Mouse (Mus musculus): Measurements from ENCODE around the gene Gemin8. TPM values are rescaled to one million over a fixed set of nuclear protein-coding genes. Genes with fewer than 3 reads are reported as not detected.
A peak's percentile ranks its signal among the peaks of the same experiment; 100 is the strongest.

Gene Gemin8
- not detected in 2 replicates for polyA plus RNA-seq (2012; ENCODE audit: insufficient read depth, insufficient read length, low replicate concordance, missing spikeins)

DNA sequence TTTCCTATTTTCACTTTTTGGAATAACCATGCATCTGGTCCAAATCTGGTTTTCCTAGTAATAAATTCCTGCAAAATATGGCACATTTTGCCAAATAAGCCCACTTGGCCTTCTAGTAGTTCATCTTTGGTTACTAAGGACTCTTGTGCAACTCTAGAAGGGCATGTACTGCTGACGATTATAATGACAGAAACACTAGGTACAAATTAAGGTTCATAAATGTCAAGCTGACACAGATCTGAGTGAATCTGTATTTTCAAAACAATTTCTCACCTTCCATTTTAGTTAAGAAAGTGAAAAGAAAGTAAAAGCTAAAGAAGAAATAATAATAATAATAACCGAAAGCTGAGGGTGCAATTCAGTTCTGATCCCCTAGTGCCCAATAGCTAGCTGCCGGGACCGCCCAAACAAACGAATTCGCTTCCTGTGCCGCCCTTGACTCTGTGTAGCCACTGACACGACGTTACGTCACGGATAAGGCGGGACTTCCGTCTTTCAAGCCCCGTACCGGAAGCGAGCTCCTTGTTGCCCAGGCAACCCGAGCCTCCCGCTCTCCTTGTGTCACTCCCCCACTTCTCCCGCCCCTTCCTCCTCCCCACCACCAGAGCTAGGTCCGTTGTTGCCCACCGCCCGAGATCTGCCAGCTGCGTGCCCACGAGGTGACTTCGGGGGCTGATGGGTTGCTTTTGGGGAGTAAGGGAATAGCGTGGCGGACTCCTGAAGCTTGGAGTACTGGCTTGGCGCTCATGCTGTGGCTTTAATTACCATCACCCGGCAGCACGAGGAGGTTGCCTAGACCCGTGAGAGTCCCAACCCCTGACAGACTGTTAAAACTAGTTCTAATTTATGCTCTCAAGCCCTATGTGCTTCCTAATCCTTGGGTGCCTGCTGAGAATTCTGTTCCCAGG is at the start of gene Gemin8:
Gene Gemin8, plus strand, starts transcription at position 563 of the 908 bp plus-strand sequence.
- peak within 1 kb of the TSS; percentile 97 for H3K4me3 ChIP-seq (ENCODE audit: insufficient read depth, low read depth, low read length)
- TF ChIP-seq POLR2A (IDR thresholded peaks at IDR 0.05; ENCODE audit: insufficient read depth, low read depth, low read length) (0 out of 2 replicates have a peak, but pooled peaks have one; percentile 31), CTCF (IDR thresholded peaks at IDR 0.05; ENCODE audit: insufficient read depth, low read depth, low read length) (no peak)
- peaks cover 3% of the 10 kb centered on the region; the same call in 1 of the 2 replicates for H3K4me1 ChIP-seq (ENCODE audit: control insufficient read depth, insufficient read depth, low read length)
- H3K27ac ChIP-seq (ENCODE audit: insufficient read depth, low read depth, low read length), result peak within 1 kb of the TSS; percentile 85
- WGBS, result 13% methylated on average over 31 of the region's 31 CpGs

DNA sequence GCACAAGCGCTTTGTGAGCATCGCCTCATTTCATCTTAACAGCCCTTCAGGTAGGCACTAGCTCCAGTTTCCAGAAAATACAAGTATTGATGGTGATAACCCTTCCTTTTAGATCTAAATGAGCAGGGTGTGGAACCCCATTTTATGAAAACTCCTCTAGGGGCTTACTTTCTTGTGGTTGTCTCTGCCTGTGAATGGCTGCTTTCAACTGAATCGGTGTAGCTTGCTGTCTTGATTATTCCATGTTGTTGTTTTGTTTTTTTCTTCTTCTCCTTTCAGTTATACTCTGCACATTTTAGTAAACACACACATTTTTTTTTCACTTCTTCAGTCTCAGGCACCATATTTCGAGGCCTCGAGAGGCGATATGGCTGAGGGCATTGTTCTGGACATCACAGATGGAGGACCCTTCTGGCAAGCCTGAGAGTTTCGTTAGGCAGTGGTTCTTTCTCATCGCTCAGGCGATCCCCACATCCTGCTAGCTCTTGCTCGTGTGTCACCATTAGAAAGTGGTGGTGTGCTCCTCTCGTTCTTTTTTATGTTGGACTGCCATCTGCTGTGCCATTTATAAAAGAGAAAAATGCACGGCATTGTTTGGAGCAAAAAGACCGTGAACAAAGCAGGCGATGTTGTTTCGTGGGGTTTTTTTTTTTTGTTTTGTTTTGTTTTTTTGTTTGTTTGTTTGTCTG is 23.0 kb upstream of the Gemin8 start:
- Histone ChIP-seq H3K4me3 (ENCODE audit: insufficient read depth, low read depth, low read length) (peak overlapping the region; percentile 40), H3K4me1 (ENCODE audit: control insufficient read depth, insufficient read depth, low read length) (no peaks in the 10 kb centered on the region), H3K27ac (ENCODE audit: insufficient read depth, low read depth, low read length) (no peak overlapping the region)
- WGBS, result 27% methylated on average over 15 of the region's 15 CpGs
- TF ChIP-seq POLR2A (IDR thresholded peaks at IDR 0.05; ENCODE audit: insufficient read depth, low read depth, low read length) (no peak), CTCF (IDR thresholded peaks at IDR 0.05; ENCODE audit: insufficient read depth, low read depth, low read length) (no peak)

DNA sequence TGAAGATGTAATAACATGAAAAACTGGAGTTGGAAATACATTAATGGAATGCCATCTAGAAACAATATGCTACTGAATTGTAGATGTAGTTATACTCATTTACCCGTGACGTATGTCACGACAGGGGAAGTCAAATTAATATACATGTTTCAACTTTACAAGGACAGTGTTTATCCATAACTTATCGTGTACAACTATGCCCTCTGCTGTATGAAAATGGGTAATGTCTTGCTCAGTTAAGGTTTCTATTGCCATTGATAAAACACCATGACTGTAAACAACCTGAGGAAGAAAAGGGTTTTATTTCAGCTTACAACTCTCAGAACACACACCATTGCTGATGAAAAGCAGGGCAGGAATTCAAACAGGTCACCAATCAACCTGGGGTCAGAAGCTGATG is 7.5 kb upstream of the Gemin8 start:
- TF ChIP-seq POLR2A (IDR thresholded peaks at IDR 0.05; ENCODE audit: insufficient read depth, low read depth, low read length) (no peak), CTCF (IDR thresholded peaks at IDR 0.05; ENCODE audit: insufficient read depth, low read depth, low read length) (no peak)
- WGBS, result 49% methylated on average over 4 of the region's 4 CpGs
- no peak overlapping the region for H3K27ac ChIP-seq (ENCODE audit: insufficient read depth, low read depth, low read length)
- H3K4me1 ChIP-seq (ENCODE audit: control insufficient read depth, insufficient read depth, low read length), result no peaks in the 10 kb centered on the region
- no peak overlapping the region for H3K4me3 ChIP-seq (ENCODE audit: insufficient read depth, low read depth, low read length)

DNA sequence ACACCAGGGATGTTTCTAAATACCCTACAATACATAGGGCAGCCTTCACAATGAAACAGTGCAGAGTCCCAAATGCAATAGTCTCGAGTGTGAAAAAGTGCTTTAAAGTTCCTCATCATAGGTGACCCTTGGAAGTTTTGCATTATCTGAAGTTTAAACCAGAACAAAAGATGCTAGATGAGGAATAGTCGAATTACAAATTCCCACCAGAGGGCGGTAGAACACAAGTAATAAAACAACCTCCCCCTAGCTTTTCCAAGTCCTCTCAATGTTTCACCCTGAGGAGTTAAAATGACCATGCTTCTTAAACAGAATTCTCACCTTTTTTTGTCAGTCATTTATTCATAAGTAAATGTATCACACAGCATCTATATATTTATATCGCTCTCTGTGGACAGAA is 2.9 kb upstream of the Gemin8 start:
- WGBS, result 6% methylated on average over 4 of the region's 4 CpGs
- TF ChIP-seq POLR2A (IDR thresholded peaks at IDR 0.05; ENCODE audit: insufficient read depth, low read depth, low read length) (no peak), CTCF (IDR thresholded peaks at IDR 0.05; ENCODE audit: insufficient read depth, low read depth, low read length) (no peak)
- H3K4me1 ChIP-seq (ENCODE audit: control insufficient read depth, insufficient read depth, low read length), result 0 out of 2 replicates have a peak, but pooled peaks cover under 1% of the 10 kb centered on the region
- no peak overlapping the region for H3K4me3 ChIP-seq (ENCODE audit: insufficient read depth, low read depth, low read length)
- no peak overlapping the region for H3K27ac ChIP-seq (ENCODE audit: insufficient read depth, low read depth, low read length)

DNA sequence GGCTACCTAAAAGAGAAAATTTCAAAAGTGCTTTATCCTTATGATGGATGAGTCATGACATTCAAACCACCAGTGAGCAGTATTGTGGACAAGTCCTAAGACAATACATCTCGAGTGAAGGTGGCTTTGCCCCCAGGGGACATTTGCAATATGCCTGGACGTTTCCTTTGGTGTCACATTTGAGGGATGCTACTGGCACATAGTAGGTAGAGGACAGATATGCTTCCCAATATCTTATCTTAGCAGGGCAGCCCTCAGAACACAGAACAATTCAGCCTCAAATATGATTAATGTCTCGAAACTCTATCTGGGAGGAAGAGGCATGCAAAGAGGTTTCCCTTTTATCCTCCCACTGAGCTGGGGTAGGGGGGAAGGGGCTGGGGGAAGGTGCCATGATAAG is 2.3 kb upstream of the Gemin8 start:
- WGBS, result 61% methylated on average over 3 of the region's 3 CpGs
- TF ChIP-seq POLR2A (IDR thresholded peaks at IDR 0.05; ENCODE audit: insufficient read depth, low read depth, low read length) (no peak), CTCF (IDR thresholded peaks at IDR 0.05; ENCODE audit: insufficient read depth, low read depth, low read length) (no peak)
- peaks cover 3% of the 10 kb centered on the region; the same call in 1 of the 2 replicates for H3K4me1 ChIP-seq (ENCODE audit: control insufficient read depth, insufficient read depth, low read length)
- H3K27ac ChIP-seq (ENCODE audit: insufficient read depth, low read depth, low read length), result no peak overlapping the region
- no peak overlapping the region for H3K4me3 ChIP-seq (ENCODE audit: insufficient read depth, low read depth, low read length)

DNA sequence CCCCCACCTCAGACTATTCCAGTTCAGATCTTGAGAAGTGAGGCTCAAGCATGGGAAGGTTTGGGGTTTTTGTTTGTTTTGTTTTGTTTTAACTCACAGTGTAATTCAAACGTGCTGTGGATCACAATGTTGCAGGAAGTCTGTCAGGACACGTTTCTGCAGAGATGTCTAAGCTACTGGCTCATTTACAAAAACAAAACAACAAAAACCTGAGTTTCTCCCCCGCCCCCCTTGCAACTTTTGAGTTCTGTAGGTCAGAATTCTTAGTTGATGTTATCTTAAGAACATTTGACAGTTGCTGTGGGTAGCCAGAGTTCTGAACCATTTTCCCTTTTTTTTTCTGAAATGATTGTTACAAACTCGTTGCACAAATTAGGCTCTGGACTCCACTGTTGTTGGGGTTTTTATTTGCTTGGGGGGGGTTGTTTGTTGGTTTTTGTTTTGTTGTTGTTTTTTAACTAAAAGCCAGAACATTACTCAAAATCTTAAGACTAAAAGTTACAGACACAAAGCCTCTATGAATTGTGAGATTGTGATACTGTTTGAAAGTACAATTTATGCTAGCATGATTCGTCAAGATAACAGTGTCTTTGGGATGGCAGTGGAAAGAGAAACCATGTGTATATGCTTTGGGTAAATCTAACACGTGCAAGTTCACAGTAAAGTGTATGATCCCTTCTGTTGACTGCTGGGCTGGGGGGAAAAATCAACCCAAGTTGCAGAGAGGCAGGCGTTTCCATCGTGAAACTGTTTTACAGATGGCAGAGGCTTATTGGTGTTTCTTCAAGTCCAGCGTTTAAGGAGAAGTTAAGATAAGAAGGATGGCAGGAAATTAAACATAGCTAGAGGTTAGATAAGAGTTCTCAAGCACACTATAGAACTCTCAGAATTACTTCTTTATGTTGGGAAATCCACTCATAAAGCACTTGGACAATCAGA is 815 bp downstream of the Gemin8 start:
- 31% methylated on average over 9 of the region's 9 CpGs for WGBS
- H3K4me1 ChIP-seq (ENCODE audit: control insufficient read depth, insufficient read depth, low read length), result peaks cover 3% of the 10 kb centered on the region; the same call in 1 of the 2 replicates
- no peak for TF ChIP-seq CTCF (IDR thresholded peaks at IDR 0.05; ENCODE audit: insufficient read depth, low read depth, low read length)
- no peak for TF ChIP-seq POLR2A (IDR thresholded peaks at IDR 0.05; ENCODE audit: insufficient read depth, low read depth, low read length)

DNA sequence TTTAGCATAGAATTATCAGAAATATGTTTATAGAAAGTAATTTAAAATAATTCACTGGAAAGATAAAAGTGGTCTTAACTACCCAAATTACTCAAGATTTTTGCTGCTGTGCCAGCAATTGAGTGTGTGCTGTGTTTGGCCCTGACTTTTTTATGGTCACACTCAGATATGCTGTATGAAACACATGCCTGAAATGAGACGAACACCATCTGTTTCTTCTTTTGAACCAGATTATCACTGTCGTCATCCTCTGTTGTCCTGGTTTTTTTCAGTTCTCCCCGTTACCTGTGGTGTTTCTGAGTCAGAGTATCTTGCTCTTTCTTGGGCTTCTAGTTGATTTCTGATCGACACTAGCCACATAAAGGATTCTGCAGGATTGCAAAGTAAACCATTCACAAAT is 1.8 kb downstream of the Gemin8 start:
- 50% methylated on average over 4 of the region's 4 CpGs for WGBS
- TF ChIP-seq POLR2A (IDR thresholded peaks at IDR 0.05; ENCODE audit: insufficient read depth, low read depth, low read length) (no peak), CTCF (IDR thresholded peaks at IDR 0.05; ENCODE audit: insufficient read depth, low read depth, low read length) (no peak)
- Histone ChIP-seq H3K4me3 (ENCODE audit: insufficient read depth, low read depth, low read length) (no peak overlapping the region), H3K4me1 (ENCODE audit: control insufficient read depth, insufficient read depth, low read length) (peaks cover 3% of the 10 kb centered on the region; the same call in 1 of the 2 replicates), H3K27ac (ENCODE audit: insufficient read depth, low read depth, low read length) (peak overlapping the region; percentile 37; the same call in 1 of the 2 replicates)

More for the DNA sequence above, 815 bp downstream of the Gemin8 start:
- H3K27ac ChIP-seq (ENCODE audit: insufficient read depth, low read depth, low read length), result peak overlapping the region; percentile 85; the same call in 1 of the 2 replicates
- H3K4me3 ChIP-seq (ENCODE audit: insufficient read depth, low read depth, low read length), result peak overlapping the region; percentile 97

DNA sequence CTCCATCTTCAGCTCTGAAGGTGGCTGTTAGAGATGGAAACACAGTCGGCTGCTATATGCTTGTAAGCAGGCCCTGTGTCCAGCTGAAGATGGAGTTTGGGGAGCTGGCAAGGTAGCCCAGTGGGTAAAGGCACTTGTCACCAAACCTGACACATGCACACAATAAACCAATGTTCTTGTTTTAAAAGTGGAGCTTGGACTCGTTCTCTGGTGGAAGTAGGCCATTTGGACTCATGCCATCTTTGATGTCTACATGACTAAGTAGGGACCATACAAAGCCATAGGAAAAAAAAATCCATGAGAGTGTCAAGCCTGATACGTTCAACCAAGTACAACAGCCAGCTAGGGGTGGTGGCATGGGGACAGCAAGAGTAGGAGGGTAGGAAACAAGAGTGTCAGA is 2.4 kb downstream of the Gemin8 start:
- WGBS, result 47% methylated on average over 3 of the region's 3 CpGs
- no peak for TF ChIP-seq POLR2A (IDR thresholded peaks at IDR 0.05; ENCODE audit: insufficient read depth, low read depth, low read length)
- no peak for TF ChIP-seq CTCF (IDR thresholded peaks at IDR 0.05; ENCODE audit: insufficient read depth, low read depth, low read length)
- Histone ChIP-seq H3K27ac (ENCODE audit: insufficient read depth, low read depth, low read length) (0 out of 2 replicates have a peak overlapping the region, but pooled peaks have one; percentile 37), H3K4me1 (ENCODE audit: control insufficient read depth, insufficient read depth, low read length) (peaks cover 3% of the 10 kb centered on the region; the same call in 1 of the 2 replicates), H3K4me3 (ENCODE audit: insufficient read depth, low read depth, low read length) (no peak overlapping the region)
